Mouse (Mus musculus): ENCODE measurements around the gene Cavin4.
"Not testable (repeated sequence)": the region's sequence is repeated elsewhere in the genome, so short reads cannot be mapped to it uniquely, and the experiment has no call there.

Cavin4 gene

DNA sequence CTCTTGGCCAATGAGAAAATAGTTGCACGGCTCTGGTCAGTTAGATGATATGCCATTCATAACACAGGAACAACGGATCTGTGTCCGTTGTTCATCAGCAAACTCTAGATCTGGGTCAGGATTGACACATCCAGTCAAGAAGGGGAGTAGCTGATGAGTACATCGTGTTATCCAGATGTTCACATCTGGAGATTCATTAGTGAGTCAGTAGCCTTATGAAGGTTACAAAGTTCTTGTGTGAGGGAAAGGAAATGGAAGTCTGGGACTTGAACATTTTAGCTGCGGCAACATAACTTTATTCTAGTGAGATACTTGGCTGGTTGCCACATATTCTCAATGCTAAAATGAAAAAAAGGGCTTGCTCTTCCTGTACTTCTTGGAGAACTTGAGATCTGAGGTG, 9.6 kb downstream of the Cavin4 start:
- DNase-seq (ENCODE audit: low read depth, low spot score): no peak

DNA sequence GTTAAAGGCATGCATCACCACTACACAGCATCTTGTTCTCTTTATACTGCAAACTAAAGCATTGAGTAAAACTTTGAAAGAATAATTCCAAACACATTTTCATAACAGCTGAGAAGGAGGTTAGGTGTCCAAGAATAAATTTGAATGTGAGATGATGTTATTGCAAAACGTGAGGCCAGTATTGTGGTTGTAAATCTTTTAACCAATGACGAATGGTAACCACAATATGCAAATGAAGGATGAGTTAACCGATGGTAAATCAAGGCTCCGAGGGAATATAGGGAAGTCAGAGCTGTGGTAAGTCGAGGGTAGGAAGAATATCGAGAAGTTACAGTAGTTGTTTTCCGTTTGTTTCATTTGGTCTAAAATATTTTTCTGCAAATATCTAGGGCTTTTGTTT, 11.1 kb downstream of the Cavin4 start:
- DNase-seq (ENCODE audit: low read depth, low spot score): no peak

DNA sequence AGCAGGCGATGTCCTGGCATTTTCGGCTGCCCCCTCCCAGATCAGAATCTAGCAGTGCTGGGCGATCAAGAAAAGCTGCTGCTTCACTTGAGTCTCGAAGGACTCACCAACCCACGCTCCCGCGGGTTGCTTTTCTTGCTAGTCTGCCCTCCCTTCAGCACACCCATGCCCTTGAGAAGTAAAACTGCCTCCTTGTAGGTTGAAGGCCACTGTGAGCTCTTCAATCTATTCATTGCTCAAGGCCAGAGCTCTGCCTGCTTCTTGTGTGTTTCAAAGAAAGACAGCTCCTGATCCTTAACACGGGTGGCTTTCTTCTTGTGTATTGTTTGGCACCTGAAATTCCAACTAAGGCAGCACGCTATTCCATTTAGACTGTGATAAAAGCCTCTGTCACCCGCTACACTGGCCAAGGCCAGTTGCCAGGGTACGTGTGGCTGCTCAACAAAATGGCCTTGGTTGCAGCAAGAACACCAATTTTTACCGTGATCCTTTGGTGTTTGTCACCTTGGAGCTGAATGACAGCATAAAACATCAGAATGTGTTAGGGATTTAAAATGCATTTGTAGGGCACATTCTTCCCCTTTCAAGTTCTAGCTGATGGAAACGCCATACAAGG, 13.4 kb downstream of the Cavin4 start:
- DNase-seq (ENCODE audit: low read depth, low spot score): no peak

DNA sequence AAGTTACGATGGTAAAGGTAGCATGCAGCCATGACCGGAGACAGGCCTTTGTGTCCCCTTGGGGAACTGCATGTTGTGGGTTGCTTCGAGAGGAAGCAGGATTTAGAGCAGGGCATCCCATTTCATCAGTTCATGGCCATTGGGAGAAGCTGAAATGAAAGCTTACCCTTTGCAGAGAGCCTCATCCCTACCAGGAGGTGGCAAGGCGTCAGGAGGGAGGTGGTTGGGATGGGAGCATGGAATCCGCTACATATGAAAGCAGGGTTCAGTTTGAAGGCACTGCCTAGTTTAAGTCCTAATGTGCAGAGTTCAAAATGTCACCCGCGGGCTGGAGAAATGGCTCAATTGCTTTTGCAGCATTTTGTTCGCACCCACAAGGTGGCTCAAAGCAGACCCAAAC, 14.0 kb downstream of the Cavin4 start:
- no peak for DNase-seq (ENCODE audit: low read depth, low spot score)

DNA sequence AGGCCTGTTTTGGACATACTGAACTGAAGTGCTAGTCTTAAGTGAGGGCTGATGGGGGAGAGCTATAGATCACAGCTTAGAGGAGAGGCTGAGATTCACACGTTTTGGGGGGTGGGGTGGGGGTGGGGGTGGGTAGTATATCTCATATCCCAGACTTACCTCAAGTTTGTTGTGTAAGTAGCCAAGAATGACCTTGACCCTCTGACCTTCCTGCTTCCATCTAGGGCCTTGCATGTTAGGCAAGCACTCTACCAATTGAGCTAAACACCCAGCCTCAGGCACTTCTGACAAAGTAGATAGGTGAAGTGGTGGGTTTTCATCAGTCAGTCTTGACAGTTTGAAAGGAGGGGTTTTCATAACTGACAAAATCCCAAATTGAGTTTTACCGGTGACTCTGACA, 14.5 kb downstream of the Cavin4 start:
- no peak for DNase-seq (ENCODE audit: low read depth, low spot score)

DNA sequence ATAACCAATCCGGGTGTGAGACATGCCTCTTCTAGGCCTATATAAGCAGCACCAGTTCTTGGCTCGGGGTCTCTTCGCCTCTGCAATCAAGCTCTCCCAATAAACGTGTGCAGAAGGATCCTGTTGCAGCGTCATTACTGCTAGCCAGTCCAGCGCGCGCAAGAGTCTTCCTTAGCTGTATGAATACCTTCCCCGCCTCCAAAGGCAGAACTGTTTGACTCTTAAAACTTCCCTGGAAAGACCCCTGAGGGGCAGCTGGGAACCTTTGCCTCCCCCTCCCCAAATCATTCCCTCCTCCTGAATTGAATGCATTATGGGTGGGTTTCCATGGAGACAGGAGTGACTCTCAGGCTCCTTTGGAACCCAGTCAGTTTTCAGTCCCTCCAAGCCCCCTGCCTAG, 15.5 kb downstream of the Cavin4 start:
- DNase-seq (ENCODE audit: low read depth, low spot score): no peak

DNA sequence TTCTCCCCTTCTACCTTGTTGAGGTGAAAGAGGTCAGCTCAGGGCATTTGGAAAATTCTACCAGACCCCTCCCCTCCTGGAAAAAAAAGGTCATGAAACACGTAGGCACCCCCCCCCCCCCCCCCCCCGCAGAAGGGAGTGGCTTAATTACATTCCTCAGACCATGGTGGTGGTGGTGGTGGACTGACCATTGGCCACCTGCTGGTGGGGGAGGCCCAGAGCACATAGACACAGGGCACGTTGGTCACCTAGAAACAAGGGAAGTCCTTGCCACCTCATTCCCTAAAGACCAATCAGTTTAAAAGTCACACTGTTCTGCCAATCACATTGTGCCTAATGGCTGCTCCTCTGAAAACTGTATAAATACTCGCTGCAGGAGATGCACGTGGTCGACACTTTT, 16.4 kb downstream of the Cavin4 start:
- DNase-seq (ENCODE audit: low read depth, low spot score): not testable (repeated sequence)

DNA sequence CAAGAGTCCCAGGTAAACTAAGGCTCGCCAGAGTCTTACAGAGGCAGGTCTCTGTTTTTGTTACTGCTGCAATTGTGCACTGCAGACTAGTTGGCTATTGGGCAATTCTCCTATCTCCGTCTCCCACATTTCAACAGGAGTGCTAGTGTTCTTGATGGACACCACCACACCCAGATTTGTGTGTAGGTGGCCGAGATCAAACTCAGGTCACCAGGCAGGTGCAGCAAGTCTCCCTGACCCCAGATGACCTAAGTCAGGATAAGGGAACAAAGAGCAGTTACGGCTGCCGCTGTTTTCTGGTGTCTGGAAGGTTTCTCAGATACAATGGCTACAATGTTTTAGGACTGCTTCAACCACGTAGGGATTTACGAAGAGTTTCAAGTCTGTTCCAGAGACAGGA, 16.9 kb downstream of the Cavin4 start:
- DNase-seq (ENCODE audit: low read depth, low spot score): no peak

DNA sequence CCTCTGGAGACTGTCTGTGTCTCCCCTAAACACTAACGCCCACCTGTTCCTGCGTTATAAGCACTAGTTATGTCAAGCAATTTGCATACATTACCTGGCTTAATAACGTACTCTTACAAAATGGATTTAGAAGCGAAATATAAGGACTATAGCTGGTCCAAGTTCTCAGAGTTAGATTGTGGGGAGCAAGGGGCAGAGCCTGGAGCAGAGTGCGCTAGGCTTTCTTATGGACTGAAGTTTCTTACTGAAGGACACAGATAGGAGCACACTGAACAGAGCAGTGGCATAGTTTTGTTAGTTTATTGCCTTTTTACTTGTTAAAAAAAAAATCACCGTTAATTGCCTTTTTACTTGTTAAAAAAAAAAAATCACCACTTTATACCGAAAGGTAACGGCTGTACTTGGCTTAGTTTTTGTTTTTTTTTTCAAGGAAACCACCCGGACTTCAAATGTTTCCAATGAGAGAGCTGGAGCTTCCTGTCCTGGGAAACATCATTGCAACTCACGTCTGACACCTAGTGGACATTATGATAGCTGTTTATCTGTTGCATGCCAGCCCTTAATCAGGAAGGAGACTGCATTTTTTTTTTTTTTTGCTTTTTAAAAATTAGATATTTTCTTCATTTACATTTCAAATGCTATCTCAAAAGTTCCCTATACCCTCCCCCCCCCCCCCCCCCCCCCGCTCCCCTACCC, 17.5 kb downstream of the Cavin4 start:
- peak; percentile 89 for DNase-seq (ENCODE audit: low read depth, low spot score)

DNA sequence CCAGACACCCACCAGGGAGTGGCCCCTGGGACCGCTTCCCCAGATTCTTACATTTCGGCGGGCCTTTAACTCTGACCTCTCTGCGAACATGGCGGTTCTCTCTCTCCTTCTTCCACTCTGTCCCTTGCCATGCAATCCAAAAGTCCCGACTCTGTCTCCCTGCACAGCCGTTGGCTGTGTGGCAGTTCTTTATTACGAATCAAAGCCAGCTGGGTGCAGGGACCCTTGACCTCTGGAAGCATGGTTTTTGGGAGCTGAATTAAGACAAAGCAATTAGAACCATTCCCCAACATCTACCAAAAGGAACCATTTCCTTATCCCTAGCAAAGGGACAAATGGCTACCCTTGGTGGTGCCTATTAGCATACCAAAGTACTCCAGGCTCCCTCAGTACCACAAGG, 19.8 kb downstream of the Cavin4 start:
- DNase-seq (ENCODE audit: low read depth, low spot score): no peak

DNA sequence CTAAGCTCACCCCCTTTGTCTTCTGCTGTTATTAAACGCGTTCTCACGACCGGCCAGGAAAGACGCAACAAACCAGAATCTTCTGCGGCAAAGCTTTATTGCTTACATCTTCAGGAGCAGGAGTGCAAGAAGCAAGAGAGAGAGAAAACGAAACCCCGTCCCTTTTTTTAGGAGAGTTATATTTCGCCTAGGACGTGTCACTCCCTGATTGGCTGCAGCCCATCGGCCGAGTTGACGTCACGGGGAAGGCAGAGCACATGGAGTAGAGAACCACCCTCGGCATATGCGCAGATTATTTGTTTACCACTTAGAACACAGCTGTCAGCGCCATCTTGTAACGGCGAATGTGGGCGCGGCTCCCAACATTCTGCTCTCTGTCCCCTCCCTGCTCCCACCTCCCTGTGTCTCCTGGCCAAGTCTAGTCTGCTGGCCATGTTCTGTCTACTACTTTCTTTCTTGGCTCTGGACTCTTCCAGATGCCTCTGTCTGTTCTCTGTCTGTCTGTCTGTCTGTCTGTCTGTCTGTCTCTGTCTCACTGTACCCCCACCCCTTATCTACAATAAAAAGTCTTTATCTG, 20.4 kb downstream of the Cavin4 start:
- peak; percentile 64 for DNase-seq (ENCODE audit: low read depth, low spot score)

DNA sequence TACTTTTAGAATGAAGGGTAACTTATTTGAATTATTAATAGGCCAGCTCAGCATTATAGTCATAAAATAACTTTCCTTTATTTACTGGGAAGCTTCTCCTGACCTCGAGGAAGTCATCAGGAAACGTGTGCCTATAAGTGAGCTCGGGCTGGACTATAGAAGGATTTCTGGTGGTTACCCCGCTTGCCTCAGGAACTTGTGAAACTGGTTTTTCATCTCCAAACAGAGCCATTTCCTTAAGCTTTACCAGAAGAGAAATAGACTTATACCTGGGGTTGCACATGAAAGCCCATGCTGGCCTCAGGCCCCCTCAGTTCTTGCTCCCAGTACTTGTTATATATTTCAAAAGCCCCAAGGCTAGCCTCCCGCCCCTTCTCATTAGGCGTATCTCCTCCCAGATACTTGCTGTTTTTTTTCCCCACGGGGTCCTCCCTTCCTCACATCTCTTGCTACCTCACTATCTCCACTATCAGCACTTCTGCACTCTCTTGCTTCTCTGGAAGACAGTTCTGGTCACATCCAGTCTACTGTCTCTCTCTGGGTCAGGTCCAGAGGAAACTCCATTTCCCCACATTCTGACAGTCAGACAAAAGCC, 21.4 kb downstream of the Cavin4 start:
- DNase-seq (ENCODE audit: low read depth, low spot score): no peak

DNA sequence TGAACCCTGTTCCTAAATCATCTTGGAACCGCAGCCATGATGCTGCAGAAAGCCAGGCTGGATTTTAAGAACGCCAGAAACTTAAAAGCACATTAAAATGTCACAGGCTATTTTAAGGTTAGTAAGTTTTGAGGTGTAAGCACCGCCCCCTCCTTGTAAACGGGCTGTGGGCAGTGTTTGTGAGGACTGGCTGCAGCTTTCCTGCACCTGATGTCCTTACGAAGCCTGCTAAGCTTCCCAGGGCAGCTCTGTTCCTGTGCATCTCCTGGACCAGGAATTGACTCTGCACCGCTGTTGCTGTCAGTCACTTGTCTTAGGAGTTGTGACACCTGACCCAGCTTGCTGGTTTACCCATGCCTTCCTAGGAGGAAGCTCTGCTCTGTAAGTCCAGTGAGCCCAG, 24.8 kb downstream of the Cavin4 start:
- DNase-seq (ENCODE audit: low read depth, low spot score): peak; percentile 66

DNA sequence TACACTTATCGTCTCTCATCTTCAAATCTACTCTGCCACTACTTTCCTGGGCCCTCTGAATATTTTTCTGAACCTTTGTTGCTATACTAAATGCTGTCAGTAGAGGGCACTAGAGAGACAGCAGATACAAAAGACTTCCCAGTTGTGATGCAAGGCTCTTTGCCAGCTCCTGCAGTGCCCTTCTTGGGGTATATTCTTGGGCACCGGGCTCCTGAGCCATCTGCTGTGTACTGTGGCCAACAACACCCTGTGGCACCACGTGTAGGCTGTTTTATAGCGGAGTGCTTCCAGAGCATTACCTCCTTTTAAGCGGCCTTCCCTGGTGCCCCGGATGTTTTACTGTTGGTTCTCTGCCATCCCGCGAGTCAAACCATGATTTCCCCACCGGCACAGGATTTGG, 27.3 kb downstream of the Cavin4 start:
- peak; percentile 93 for DNase-seq (ENCODE audit: low read depth, low spot score)

DNA sequence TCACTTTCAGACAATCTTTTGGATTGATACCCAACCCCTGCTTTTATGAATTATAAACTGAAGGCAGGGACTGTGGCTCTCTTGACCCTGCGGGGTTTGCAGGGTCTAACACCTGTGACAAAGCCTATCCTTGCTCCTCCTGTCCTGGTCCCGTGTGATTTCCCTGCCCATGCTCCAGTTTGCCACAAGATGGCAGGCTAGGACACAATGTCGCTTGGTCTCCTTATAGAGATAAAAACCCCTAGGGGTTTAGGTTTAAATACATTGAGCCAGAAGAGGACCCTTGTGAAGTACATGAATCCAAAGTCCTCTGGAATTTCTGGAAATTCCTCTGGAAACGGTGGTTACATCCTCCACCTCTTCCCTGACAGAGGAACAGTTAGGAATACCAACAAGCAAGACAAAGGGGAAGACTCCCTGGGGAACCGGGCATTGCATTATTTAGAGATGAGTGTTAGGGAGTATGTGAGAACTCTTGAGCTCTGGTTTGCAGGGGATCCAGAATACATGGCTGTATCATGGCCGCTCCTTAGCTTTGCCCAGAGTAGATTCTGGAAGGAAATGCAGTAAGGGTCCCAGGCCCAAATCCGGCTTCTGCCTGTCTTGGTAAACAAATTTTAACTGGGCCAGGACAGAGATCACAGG, 28.6 kb downstream of the Cavin4 start:
- peak; percentile 79 for DNase-seq (ENCODE audit: low read depth, low spot score)

DNA sequence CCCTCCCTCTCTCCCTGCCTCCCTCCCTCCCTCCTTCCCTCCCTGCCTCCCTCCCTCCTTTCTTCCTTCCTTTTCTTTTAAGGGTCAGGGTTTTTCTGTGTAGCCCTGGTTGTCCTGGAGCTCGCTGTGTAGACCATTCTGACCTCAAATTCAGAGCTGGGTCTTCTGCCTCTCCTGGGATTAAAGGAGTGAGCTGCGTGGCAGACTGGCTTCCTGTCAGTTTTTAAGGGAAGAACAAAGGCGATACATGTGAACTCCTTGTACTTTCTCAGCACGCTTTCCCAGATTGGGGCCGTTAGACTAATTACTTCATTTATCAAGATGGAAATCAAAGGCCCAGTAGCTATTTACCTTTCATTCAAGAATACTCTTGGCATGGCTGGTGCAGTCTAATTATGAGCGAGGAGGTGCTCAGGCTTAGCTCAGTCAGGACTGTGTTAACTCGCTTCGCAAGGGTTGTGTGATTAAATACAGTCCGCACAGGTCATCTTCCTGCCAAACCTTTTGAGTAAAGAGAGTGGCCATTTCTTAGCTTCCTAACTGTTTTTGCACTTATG, 29.5 kb downstream of the Cavin4 start:
- no peak for DNase-seq (ENCODE audit: low read depth, low spot score)

DNA sequence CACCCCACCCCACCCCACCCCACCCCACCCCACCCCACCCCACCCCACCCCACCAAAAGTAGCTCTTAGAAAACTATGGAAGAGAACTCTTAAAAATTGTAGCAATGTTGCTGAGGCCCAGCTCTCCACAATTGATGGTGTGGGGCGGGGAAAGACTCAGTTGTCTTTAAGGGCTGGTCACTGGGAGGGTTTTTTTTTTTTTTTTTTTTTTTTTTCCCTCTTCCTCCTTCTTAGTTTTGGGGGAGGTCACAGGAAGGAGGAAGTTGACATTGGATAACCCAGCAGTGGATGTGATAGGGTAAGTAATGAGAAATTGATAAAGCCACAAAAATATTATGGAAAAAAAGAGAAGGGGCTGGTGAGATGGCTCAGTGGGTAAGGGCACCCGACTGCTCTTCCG, 33.4 kb downstream of the Cavin4 start:
- no peak for DNase-seq (ENCODE audit: low read depth, low spot score)

DNA sequence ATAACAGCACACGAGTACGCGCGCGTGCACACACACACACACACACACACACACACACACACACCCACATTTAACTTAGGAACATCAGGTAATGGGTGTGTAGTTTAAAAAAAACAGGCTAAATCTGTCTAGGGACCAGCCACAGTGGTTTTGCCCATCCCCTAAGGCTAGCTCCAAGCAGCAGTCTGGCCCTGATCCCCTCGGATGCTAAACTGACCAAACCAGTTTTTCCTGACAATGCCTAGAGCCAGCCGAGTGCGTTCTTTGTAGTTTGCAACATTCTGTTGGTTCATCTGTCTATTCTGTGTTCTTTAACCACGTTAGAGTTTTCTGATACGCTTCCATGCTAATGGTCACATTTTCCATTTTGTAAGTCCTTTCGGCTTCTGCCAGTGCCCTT, 34.0 kb downstream of the Cavin4 start:
- no peak for DNase-seq (ENCODE audit: low read depth, low spot score)

DNA sequence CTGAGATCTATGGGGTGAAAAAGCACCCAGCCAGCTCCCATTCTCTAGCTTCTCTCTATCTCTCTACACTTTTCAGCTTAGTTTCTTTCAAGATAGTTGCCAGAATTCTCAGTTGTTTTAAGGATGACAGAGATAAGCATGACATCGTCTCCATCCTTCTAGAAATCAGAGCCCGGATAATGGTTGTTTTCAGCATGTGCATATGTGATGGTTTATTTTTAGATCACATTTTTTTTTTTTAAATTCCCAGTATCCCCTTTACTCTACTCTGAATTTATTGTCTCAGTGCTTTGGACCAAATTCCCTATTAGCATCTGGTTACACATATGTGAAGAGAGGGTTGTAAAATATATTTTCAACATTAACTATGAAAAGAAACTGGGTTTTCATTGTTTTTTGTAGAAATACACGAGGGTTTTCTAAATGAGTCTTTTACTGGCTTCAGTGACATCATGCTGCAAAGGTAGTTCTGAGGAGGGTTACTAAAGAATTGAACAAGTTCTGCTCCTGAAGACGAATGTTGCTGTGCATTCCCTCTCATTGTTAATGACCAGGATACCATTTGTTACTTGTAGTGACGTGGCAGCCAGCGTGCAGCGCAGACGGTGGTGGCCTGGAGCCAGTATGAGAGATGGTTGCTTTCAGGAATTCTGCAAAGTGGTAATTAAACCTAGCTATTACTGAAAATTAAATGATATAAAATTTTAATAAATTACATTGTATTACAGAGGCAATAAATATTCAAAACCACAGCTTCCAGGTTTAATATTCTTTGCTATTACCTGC, 52.7 kb downstream of the Cavin4 start:
- DNase-seq (ENCODE audit: low read depth, low spot score): no peak

DNA sequence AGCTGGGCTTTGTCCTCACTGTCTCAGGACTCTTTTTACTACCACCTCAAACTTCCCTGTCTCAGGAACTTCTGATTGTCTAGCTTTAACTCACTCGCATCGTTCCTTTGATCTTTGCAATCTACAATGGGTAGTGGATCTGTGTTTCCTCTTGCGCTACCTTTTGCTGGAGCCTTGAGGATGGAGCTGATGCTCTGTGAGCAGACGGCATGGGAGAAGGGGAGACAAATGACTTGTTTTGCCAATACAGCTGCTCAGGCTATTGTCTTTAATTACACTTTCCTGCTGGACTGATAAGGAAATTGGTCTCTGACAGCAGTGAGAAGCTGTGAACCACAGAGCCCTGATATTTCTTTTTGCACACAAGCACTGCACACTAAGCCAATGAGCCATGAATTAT, 53.5 kb downstream of the Cavin4 start:
- no peak for DNase-seq (ENCODE audit: low read depth, low spot score)
